Mouse (Mus musculus): ENCODE measurements at regions not wholly inside any gene's neighbourhood (a gene's known extent, or its start where the extent isn't known, plus 50 kb on each side); places are given as distances from the start of the nearest gene placed in this dataset.

DNA sequence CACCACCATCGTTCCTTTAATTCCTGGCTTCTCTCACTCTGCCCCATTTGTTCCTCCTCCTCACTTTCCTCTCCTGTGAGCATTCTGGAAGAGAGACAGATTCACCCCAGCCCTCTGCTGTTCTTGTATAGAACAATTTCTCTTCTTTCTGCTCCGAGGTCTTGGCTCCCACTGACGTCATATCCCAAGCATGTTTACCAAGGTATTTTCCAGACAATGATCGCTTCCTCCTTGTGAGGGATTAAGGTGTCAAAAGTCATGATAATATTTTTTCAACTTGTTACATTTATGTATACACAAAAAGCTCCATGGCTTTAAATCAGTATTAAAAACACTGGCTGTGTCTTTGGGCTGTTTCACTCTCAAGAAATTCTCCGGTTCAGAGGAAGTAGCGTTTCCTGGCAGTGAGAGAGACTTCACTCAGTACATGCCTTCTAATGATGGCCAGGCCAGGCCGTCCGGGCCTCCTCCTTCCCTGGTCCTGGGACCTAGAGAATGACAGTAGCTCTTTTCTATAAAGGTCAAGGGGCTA lies 142.4 kb upstream of the Spdl1 start:
- peak; percentile 56 for DNase-seq

DNA sequence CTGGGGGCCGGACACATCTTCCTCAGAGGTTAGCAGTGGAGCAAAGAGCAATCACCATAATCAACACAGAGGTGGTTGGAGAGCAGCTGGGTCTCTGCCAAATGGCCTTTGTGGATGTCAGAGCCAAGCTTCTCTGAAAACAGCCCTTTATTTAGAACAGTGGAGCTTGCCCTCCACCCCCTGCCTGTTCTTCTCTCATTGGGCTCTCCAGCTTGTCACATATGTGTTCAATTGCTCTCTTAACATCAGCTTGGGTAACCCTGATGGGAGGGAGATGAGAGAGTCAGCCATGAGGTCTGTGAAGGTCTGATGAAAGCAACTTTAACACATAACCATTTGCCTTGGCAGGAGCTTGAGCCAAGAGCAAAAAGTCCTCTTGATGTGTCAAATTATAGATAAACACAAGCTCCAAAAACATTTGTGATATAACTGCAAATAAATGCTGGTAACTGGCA lies 140.1 kb upstream of the Spdl1 start:
- DNase-seq, result peak; percentile 61

DNA sequence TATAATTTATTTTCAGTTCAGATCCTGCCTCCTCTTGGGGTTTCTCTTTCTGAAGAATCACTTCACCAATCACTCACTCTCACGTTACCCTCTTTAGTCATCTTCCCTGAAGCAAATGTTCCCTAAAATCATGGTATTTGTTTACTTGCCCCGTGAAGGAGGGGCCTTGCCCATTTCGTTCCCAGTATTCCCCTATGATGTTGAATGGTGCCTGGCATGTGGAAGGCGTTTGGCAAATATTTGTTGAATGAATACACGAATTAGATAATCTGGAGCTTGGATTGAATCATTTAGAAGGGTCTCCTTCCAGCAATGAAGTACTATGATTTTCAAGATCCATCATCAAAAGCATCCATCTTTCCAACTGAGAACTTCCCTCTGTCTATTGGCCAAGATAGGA lies 139.6 kb upstream of the Spdl1 start:
- DNase-seq, result no peak

DNA sequence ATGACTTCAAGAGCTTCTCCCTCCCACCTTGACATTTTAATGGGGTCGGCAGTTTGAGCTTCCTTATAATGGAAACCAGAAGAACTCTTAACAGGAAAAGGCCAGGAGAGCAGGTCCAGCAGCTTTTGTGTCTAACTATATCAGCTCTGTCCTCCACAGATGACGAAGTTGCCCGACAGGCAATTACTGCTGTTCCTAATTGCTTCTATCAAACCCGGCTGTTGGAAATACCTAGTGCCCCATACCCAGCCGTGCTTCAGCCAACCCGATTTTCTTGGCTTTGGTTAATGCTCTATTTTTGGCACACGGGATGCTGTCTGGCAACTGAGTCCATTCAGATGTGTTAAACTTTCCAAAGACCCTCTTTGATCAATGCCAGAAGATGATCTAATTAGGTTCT lies 125.8 kb upstream of the Spdl1 start:
- no peak for DNase-seq

- peak; percentile 7 for DNase-seq
These were observed 108.3 kb upstream of the Spdl1 start for GRCm38 (mm10) chr11:34941486-34942456.

DNA sequence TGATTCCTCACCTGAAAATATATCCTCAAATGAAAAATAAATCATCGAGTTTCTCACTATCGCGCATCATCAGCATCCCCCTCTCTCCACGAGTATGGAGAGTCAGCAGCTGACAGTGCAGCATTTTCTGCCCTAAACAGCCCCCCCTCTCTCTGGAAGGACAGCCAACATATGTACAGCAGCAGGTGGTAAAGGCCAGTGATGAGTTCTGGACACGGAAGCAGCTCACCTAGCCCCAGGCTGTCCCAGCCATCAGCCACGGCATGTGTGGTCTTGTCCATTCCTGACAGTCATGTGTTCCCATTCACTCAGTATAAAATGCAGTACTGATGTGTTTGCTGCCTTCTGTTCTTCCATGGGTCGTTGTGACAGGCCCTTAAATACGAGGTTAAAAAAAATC lies 106.7 kb upstream of the Spdl1 start:
- DNase-seq, result no peak

- no peak for DNase-seq
These were observed 105.6 kb upstream of the Spdl1 start for GRCm38 (mm10) chr11:34939002-34939401.

DNA sequence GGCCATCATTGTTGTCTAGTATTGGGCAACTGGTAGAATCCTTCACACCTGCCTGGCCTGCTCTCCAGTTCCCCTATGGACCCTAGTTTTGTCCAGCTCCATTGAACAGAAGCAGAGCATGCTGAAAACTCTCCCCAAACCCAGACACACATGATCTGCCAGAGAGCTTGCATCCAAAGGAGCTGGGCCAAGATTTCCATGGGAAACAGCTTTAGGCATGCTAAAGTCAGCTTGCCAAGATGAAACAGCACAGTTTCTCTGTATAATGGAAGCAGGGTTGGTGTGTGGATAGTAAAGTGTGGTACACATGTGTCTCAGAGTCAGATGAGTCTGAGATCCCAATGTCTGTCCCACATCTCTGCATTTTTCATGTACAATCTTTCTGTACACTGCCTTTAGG lies 98.8 kb upstream of the Spdl1 start:
- DNase-seq, result no peak

DNA sequence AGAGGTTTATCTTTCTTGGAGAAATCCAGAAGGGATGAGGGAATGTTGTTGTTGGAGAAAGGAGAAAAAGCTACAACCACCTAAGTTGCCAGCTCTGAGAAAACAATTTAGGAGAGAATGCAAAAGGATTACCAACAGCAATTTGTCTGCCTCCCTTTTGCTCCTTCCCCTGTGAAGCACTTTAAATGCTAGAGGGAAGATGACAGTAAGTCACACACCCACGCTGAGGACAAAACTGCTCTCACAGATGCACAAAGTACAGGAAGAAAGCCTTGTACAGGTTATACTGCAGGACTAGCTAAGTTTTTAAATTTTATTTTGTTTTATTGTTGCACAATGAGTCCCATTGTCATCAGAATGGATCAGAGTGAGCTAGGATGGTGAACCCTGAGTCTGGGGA lies 83.7 kb upstream of the Spdl1 start:
- no peak for DNase-seq

DNA sequence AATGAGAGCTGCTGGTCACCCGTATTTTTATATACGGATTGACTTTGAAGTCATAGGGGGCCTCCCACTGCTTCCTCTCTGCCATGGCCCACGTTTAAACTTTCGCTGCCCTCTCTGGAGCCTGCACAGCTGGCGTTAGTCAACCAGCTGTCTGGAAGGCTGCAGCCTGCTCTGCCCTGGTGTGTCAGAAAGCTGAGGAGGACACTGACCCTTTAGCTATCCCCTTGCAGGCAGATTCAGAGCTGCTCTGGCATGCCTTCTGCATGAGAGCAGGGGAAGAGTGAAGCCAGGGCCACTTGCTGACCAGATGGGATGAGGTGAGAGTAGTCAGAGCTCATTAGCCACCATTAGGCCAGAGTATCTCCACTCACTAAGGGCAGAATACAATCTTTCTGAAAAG lies 76.4 kb upstream of the Spdl1 start:
- peak; percentile 39 for DNase-seq

DNA sequence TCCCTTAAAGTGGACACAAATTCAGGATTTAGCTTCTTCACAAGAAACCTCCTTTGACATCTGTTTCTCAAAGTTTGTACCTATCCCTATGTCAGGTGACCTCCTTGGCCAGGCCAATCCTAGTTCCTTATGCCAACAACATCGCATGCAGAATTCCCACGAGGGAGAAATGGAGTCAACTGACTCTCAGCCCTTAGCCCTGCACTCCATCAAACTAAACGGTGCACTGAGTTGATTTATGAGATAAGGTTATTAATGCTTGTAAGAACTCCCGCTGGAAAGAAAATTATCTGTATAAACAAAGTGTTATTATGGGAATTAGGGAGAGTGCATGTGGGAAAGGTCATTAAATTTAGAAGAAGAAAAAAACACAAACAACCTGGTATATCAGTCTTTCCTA lies 70.8 kb upstream of the Spdl1 start:
- no peak for DNase-seq

GRCm38 (mm10) chr11:34899400-34899799 lies 66.0 kb upstream of the Spdl1 start:
- DNase-seq, result peak; percentile 17

DNA sequence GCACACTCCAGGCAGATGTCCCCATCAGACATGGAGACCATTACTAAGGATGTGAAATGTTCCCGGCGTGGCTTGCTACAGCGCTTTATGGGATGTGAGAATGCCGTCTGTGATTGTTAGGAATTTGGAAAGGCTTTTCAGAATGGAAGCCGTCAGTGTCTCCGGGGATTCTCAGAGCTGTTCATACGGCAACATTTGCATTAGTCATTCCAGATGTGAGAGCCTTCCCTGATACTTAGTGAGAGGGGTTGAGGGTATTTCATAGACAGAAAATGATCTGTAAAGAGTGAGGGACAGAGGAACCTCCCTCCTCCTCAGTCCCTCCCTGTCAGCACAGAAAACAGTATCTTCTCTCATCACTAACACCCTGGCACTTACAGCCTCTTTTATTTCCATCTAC lies 62.2 kb upstream of the Spdl1 start:
- DNase-seq, result no peak

DNA sequence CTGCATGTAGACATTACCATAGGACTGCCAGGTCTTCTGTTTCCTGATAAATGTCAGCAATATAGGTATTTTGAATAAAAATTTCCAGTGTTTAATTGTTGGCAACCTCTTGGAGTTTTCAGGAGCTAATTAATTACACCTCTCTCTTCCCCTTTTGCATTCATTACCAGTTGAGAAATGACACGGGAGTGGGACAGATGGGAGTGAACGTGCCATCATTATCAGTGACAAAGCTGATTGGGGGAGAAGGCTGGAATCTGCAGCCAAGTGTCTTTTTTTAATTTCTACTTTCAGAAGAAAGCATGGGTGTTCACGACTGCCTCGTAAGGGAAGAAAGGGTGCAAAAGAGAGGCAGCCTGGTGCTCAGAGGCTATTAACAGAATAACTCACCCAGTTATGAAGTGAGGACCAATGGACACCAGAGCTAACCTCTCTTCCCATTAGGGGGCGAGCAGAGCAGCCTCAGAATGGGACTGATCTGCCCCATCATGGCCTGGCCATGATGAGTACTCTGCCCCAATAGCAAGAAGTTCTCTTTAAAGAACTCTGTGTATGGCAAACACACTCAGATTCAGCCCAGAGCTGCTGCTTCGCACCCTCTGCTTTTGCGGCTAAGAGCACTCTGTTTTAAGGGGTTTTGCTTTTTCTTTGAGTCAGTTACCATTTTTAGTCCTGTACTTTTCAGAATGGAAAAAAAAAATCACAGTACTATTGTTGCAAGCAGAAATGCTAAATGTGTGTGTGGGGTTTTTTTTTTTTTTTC lies 55.1 kb upstream of the Spdl1 start:
- no peak for DNase-seq

DNA sequence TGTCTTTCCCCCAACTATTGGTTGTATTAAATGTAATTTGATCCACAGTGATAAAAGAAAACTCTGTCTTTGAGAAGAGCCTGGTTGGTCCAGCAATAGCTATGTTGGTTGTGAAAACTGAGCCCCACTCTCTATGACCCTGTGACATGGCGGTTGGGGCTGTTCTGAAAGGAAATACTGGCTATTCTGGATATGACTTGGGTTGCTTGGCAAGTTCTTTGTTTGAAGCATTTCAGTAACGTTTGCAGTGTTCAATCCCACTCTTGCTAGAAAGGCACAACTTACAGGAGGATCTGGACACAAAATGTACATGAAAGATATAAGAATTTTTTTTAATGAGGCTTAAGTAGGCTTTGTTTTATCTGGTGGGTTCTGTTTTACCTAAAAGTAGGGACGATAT lies 54.1 kb upstream of the Spdl1 start:
- no peak for DNase-seq
